Mouse (Mus musculus): ENCODE data around the gene Cldn6. TPM values are rescaled to one million over a fixed set of nuclear protein-coding genes. Genes with fewer than 3 reads are reported as not detected.

The Cldn6 gene
- polyA plus RNA-seq (2015; fragmentation: Nextera tagmentation; extraction: Ambion mirVana), result 0.38 and 0.66 TPM in 2 replicates

DNA sequence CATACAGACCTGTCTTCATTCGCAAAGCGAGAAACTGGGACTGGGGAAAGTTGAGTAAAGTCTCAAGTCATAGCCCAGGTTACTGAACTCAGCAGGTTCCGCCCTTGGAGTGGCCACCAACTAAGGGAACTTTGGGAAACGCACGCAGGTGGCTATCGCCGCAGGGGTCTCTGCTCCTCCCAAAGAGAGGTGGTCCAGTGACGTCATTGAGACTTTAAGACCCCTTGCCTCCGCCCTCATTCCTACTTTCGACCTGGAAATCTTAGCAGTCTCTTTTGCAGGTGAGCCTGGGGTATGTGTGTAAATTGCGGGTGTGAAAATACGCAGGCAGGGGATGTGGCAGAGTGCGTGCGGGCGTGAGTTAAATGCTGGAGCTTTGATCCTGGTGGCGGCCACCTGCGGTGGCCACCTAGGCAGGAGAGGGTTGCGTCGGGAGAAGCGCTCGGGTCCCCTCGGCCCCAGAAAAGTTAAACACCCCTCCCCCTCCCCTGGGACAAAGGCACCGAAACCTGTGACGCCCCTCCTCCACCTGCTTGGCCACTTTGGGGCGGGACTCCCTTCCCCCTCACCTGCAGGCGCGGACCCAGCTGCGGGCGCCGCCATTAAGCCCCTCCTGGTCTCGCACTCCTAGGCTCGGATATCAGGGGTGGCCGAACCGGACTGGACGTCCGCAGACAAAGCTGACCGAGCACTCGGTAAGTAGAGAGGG, at the start of gene Cldn6:
Cldn6 (plus strand) TSS at position 123 of the 709 bp plus-strand sequence.
- Histone ChIP-seq H3K4me1 (replicated peaks) (peaks cover 46% of the 10 kb centered on the region), H3K9me3 (no peaks in the 10 kb centered on the region), H3K27me3 (peaks cover 84% of the 10 kb centered on the region), H3K9ac (no peak within 1 kb of the TSS), H3K4me2 (peak within 1 kb of the TSS; percentile 42), H3K27ac (replicated peaks) (no peak within 1 kb of the TSS), H3K4me3 (peak within 1 kb of the TSS; percentile 21; the same call in 1 of the 2 replicates), H3K36me3 (no peaks in the 10 kb centered on the region)
- no peak for ATAC-seq (ENCODE audit: low FRiP score, low read depth)
- WGBS, result 3% methylated on average over 37 of the region's 38 CpGs

DNA sequence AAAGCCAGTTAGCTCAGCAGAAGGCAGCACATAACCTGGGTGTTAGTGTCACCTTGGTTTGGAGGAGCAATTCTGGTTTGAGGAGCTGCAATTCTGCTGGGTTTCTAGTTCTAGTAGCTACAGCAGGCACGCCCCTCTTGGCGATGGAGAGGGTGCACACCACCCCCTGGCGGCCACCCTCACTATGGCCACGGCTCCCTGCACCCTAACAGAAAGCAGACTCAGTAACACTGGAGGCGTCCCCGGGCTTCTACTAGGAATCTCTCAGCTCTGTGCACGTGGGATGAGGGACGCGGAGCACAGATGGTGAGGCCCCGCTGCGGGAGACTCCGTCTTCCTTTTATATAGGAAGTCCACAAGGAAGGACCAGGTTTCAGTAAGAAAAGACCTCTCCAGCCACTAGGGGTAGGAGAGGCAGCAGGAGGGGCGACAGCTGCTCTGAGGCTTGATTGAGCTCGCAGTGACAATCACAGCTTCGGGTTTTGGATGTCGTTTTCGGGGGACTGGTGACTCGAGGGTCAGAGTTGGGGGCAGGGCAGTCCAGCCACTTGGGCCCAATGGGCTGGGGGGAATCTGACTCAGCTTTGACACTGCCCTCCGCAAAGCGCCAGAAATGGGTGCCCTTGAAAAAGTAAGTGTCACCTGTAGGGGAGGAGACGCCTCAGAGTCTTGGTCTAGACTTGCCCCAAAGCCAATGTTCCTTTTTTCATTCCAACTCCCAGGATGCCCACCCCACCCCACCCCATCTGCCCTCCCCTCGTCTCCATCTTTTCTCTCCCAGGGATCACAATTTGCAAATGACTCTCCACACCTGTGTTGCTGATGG, 48.6 kb upstream of the Cldn6 start:
- Histone ChIP-seq H3K4me1 (replicated peaks) (0 out of 2 replicates have a peak, but pooled peaks cover 2% of the 10 kb centered on the region), H3K27me3 (no peaks in the 10 kb centered on the region), H3K36me3 (no peaks in the 10 kb centered on the region), H3K4me3 (peak overlapping the region; percentile 17; the same call in 1 of the 2 replicates), H3K9ac (no peak overlapping the region), H3K9me3 (no peaks in the 10 kb centered on the region), H3K4me2 (peak overlapping the region; percentile 45), H3K27ac (replicated peaks) (no peak overlapping the region)
- 19% methylated on average over 22 of the region's 22 CpGs for WGBS
- ATAC-seq (ENCODE audit: low FRiP score, low read depth), result peak; percentile 72

GRCm38 (mm10) chr17:23631241-23631640, 47.8 kb upstream of the Cldn6 start:
- no peaks in the 10 kb centered on the region for H3K9me3 ChIP-seq
- WGBS, result 84% methylated on average over 8 of the region's 8 CpGs
- H3K36me3 ChIP-seq, result no peaks in the 10 kb centered on the region
- no peak overlapping the region for H3K4me3 ChIP-seq
- no peak for ATAC-seq (ENCODE audit: low FRiP score, low read depth)
- no peaks in the 10 kb centered on the region for H3K27me3 ChIP-seq
- no peak overlapping the region for H3K4me2 ChIP-seq
- 0 out of 2 replicates have a peak, but pooled peaks cover 2% of the 10 kb centered on the region for H3K4me1 ChIP-seq (replicated peaks)
- H3K27ac ChIP-seq (replicated peaks), result no peak overlapping the region
- H3K9ac ChIP-seq, result no peak overlapping the region

GRCm38 (mm10) chr17:23644613-23645495, 34.2 kb upstream of the Cldn6 start, which contains the start of gene Mmp25:
Mmp25 (minus strand) TSS chr17:23645277.
- no peak within 1 kb of the TSS for H3K27ac ChIP-seq (replicated peaks)
- under 1% methylated on average over 58 of the region's 58 CpGs for WGBS
- peak within 1 kb of the TSS; percentile 72 for H3K4me2 ChIP-seq
- peaks cover 33% of the 10 kb centered on the region for H3K27me3 ChIP-seq
- H3K9me3 ChIP-seq, result no peaks in the 10 kb centered on the region
- H3K4me1 ChIP-seq (replicated peaks), result peaks cover 11% of the 10 kb centered on the region
- peak within 1 kb of the TSS; percentile 28 for H3K9ac ChIP-seq
- peak within 1 kb of the TSS; percentile 37 for H3K4me3 ChIP-seq
- ATAC-seq (ENCODE audit: low FRiP score, low read depth), result peak; percentile 30; the same call in 1 of the 2 replicates
- H3K36me3 ChIP-seq, result no peaks in the 10 kb centered on the region

DNA sequence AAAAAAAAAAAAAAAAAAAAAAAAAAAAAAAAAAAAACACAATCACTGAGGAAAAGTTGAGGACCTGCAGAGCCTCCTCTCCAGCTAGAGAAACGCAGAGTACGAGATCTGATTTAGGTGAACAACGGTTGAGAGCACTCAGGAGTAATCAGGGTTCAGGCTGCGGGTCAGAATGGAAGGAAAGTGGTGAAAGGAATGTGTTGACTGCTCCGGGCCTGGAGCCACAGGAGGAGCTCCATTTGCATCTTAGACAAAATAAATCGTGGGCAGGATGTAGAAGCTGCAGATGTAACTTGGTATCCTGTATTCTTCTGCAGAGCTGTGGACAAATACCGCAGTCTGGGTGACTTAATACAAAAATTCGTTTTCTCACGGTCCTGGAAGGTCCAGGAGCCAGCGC, 33.2 kb upstream of the Cldn6 start:
- Histone ChIP-seq H3K4me1 (replicated peaks) (peaks cover 11% of the 10 kb centered on the region), H3K4me2 (no peak overlapping the region), H3K36me3 (no peaks in the 10 kb centered on the region), H3K4me3 (no peak overlapping the region), H3K27me3 (peaks cover 33% of the 10 kb centered on the region), H3K9me3 (no peaks in the 10 kb centered on the region), H3K9ac (no peak overlapping the region), H3K27ac (replicated peaks) (no peak overlapping the region)
- ATAC-seq (ENCODE audit: low FRiP score, low read depth), result no peak
- WGBS, result 27% methylated on average over 10 of the region's 10 CpGs

DNA sequence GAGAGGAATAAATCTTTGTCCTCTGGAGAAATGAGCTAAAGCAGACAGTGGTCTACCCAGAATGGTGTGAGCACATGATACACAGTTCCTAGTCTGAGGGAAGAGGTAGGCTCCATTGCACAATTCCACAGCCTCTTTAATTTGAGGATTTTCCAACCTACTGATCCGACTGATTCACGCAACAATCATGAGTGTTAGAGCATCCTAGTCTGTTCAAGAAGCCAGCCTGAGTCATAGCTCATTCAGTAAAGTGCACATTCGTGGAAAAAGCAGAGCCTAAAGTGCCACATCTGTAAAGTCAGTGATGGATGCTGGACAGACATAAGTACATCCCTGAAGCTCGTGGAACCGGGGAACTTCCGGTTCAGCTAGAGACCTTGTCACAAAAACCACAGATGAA, 27.7 kb upstream of the Cldn6 start:
- Histone ChIP-seq H3K36me3 (no peaks in the 10 kb centered on the region), H3K4me1 (replicated peaks) (no peaks in the 10 kb centered on the region), H3K4me2 (no peak overlapping the region), H3K9me3 (no peaks in the 10 kb centered on the region), H3K27me3 (peaks cover 11% of the 10 kb centered on the region), H3K4me3 (no peak overlapping the region), H3K27ac (replicated peaks) (no peak overlapping the region), H3K9ac (no peak overlapping the region)
- ATAC-seq (ENCODE audit: low FRiP score, low read depth), result no peak
- WGBS, result 81% methylated on average over 6 of the region's 6 CpGs

DNA sequence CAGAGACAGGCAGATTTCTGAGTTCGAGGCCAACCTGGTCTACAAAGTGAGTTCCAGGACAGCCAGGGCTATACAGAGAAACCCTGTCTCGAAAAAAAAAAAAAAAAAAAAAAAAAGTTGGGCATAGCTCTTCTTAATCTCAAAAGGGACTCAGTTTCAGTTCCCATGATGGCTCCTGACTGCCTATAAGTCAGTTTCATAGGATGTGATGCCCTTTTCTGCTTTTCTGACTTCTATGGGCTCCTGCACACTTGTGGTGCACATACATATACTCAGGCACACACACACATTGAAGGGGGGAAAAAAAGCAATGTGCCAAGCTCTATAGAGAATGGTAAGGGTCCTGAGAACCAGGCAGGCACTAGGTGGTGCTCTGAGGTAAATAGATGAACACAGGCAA, 25.7 kb upstream of the Cldn6 start:
- H3K36me3 ChIP-seq, result no peaks in the 10 kb centered on the region
- no peak overlapping the region for H3K9ac ChIP-seq
- no peak overlapping the region for H3K4me2 ChIP-seq
- WGBS, result 76% methylated on average over 2 of the region's 2 CpGs
- ATAC-seq (ENCODE audit: low FRiP score, low read depth), result no peak
- H3K4me1 ChIP-seq (replicated peaks), result no peaks in the 10 kb centered on the region
- H3K27ac ChIP-seq (replicated peaks), result no peak overlapping the region
- H3K27me3 ChIP-seq, result peaks cover 4% of the 10 kb centered on the region; the same call in 1 of the 2 replicates
- no peak overlapping the region for H3K4me3 ChIP-seq
- no peaks in the 10 kb centered on the region for H3K9me3 ChIP-seq

DNA sequence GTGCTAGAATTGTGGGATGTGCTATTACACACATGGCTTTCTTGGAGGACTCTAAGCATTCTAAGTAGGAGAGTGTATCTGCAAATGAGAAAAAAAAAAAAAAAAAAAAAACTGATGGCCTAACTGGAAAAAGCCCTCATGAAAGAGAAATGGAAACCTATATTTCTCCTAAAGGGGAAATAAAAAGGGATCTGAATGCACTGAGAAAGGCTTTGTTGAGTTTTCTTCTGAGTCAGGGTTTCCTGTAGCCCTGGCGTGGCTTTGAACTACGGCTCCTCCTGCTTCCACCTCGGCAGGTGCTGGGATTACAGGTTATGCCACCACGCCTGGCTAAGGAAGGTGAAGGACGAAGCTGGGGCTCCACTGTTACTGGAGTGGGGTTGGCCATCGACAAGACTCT, 25.0 kb upstream of the Cldn6 start:
- Histone ChIP-seq H3K9ac (no peak overlapping the region), H3K27ac (replicated peaks) (no peak overlapping the region), H3K4me3 (no peak overlapping the region), H3K4me1 (replicated peaks) (no peaks in the 10 kb centered on the region), H3K4me2 (no peak overlapping the region), H3K27me3 (peaks cover 5% of the 10 kb centered on the region; the same call in 1 of the 2 replicates), H3K36me3 (no peaks in the 10 kb centered on the region), H3K9me3 (no peaks in the 10 kb centered on the region)
- ATAC-seq (ENCODE audit: low FRiP score, low read depth), result no peak
- WGBS, result 74% methylated on average over 6 of the region's 6 CpGs

DNA sequence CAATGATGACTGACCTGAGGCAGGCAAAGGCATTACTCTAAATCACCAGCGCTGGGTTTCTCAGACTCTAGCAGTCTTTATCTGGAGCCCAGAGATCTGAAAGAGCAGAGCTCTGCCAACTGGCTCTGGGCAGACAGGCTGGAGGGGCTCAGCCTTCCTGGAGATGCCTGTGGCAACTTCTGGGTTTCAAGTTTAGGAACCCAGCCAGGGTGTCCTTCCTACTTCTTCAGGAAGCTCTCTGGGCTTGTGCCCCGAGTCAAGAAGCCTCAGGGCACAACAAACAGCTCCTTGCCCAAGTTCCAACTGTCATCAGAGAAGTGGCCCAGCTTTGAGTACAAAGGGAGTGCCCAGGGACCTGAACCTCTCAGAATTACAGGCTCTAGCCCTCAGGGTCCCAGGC, 24.6 kb upstream of the Cldn6 start:
- Histone ChIP-seq H3K4me1 (replicated peaks) (no peaks in the 10 kb centered on the region), H3K4me2 (no peak overlapping the region), H3K4me3 (no peak overlapping the region), H3K36me3 (no peaks in the 10 kb centered on the region), H3K9me3 (no peaks in the 10 kb centered on the region), H3K27ac (replicated peaks) (no peak overlapping the region), H3K27me3 (peaks cover 10% of the 10 kb centered on the region), H3K9ac (no peak overlapping the region)
- WGBS, result 76% methylated on average over 2 of the region's 2 CpGs
- no peak for ATAC-seq (ENCODE audit: low FRiP score, low read depth)

DNA sequence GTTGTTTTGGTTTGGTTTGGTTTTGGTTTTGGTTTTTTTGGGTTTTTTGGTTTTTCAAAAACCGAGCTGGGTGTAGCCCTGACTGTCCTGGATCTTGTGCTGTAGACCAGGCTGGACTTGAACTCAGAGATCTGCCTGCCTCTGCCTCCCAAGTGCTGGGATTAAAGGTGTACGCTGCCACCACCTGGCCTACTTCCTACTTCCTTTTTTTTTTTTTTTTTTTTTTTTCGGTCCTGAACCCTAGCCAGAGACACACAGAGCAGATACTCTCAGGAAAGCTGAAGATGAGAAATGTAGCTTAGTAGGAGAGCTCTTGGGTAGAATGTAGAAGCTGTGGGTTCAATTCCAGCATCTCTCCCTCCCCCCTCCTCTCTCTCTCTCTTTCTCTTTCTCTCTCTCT, 20.6 kb upstream of the Cldn6 start:
- H3K4me1 ChIP-seq (replicated peaks), result peaks cover 6% of the 10 kb centered on the region; the same call in 1 of the 2 replicates
- H3K9me3 ChIP-seq, result no peaks in the 10 kb centered on the region
- no peak overlapping the region for H3K4me2 ChIP-seq
- no peak overlapping the region for H3K4me3 ChIP-seq
- ATAC-seq (ENCODE audit: low FRiP score, low read depth), result no peak
- H3K9ac ChIP-seq, result no peak overlapping the region
- WGBS, result 76% methylated on average over 3 of the region's 3 CpGs
- no peaks in the 10 kb centered on the region for H3K36me3 ChIP-seq
- H3K27me3 ChIP-seq, result peaks cover 49% of the 10 kb centered on the region
- H3K27ac ChIP-seq (replicated peaks), result no peak overlapping the region

DNA sequence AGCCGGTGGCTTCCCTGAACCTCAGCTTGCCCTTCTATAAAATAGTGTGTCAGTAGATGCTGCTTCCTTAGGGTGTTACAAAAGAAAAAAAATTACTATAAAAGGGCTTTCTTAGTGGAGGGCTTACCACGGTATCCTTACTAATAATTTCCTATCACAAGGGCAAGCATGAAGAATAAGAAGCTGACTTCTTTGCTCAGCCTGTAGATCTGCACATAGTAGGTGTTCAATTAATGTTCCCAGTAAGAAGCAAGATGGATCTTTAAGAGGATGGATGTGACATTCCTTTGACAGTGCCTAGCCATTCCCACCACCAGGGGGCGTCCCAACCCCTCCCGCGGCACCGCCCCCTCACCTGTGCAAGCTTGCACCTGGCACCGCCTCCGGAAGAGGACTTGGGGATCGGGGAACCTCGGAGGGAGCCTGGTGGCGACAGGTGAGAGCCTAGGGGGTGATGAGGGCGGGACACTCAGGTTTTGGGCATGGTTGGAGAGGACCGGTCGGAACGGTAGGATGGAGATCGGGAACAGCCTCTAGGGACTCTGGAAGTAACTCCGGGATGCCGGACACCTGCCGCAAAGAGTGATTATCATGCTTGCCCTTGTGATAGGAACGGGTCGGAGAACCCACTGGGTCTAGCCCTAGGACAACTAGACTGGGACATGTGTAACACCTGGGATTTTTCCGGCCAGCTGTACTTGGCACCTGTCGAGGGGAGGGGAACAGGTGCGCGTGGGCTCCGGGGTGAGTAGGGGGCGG, 18.8 kb upstream of the Cldn6 start, which contains the start of gene Bicdl2:
Bicdl2 (plus strand) TSS at position 390 of the 759 bp plus-strand sequence.
- 6% methylated on average over 27 of the region's 27 CpGs for WGBS
- H3K4me2 ChIP-seq, result no peak within 1 kb of the TSS
- 0 out of 2 replicates have a peak within 1 kb of the TSS, but pooled peaks have one; percentile 4 for H3K4me3 ChIP-seq

More for the DNA sequence above, 18.8 kb upstream of the Cldn6 start, which contains the start of gene Bicdl2:
- peaks cover 6% of the 10 kb centered on the region; the same call in 1 of the 2 replicates for H3K4me1 ChIP-seq (replicated peaks)
- no peak within 1 kb of the TSS for H3K9ac ChIP-seq
- no peaks in the 10 kb centered on the region for H3K9me3 ChIP-seq
- no peak within 1 kb of the TSS for H3K27ac ChIP-seq (replicated peaks)
- no peak for ATAC-seq (ENCODE audit: low FRiP score, low read depth)
- no peaks in the 10 kb centered on the region for H3K36me3 ChIP-seq
- peaks cover 49% of the 10 kb centered on the region for H3K27me3 ChIP-seq

All from hindbrain, embryonic 15.5 days (tissue).